Mouse (Mus musculus) frontal cortex, adult (tissue): Measurements from ENCODE around the gene Rab3c.

Experiments
- ATAC-seq: cut with Nextera tagmentation; 2 replicates; pipeline ENCODE4 v1.9.2; 2017; ENCODE audit warnings: mild to moderate bottlenecking, moderate library complexity, mixed read lengths; ENCODE audit not compliant: low TSS enrichment

The Rab3c gene

GRCm38 (mm10) chr13:110190039-110190438 lies 90.8 kb downstream of the Rab3c start:
- no peak for ATAC-seq

GRCm38 (mm10) chr13:110184963-110185685 lies 95.7 kb downstream of the Rab3c start:
- ATAC-seq: no peak

- ATAC-seq: peak; percentile 72
Observed at GRCm38 (mm10) chr13:110175651-110176050, 105.1 kb downstream of the Rab3c start.

- no peak for ATAC-seq
Observed at GRCm38 (mm10) chr13:110169669-110170068, 111.1 kb downstream of the Rab3c start.

- no peak for ATAC-seq
Observed at GRCm38 (mm10) chr13:110169152-110169551, 111.6 kb downstream of the Rab3c start.

- ATAC-seq: no peak
Observed at GRCm38 (mm10) chr13:110168570-110168969, 112.2 kb downstream of the Rab3c start.

- no peak for ATAC-seq
Observed at GRCm38 (mm10) chr13:110166622-110167330, 114.0 kb downstream of the Rab3c start.

GRCm38 (mm10) chr13:110159980-110160379 lies 120.8 kb downstream of the Rab3c start:
- ATAC-seq: no peak

- no peak for ATAC-seq
Observed at GRCm38 (mm10) chr13:110158588-110159519, 121.9 kb downstream of the Rab3c start.

- 0 out of 2 replicates have a peak, but pooled peaks have one; percentile 23 for ATAC-seq
Observed at GRCm38 (mm10) chr13:110145545-110145944, 135.3 kb downstream of the Rab3c start.

- no peak for ATAC-seq
Observed at GRCm38 (mm10) chr13:110145019-110145418, 135.8 kb downstream of the Rab3c start.

- peak; percentile 86 for ATAC-seq
Observed at GRCm38 (mm10) chr13:110139339-110139738, 141.5 kb downstream of the Rab3c start.

GRCm38 (mm10) chr13:110138644-110139043 lies 142.2 kb downstream of the Rab3c start:
- no peak for ATAC-seq

GRCm38 (mm10) chr13:110127613-110128258 lies 153.1 kb downstream of the Rab3c start:
- ATAC-seq: no peak

GRCm38 (mm10) chr13:110122825-110123224 lies 158.0 kb downstream of the Rab3c start:
- no peak for ATAC-seq

GRCm38 (mm10) chr13:110116892-110117291 lies 163.9 kb downstream of the Rab3c start:
- ATAC-seq: peak; percentile 75

- ATAC-seq: no peak
Observed at GRCm38 (mm10) chr13:110116316-110116715, 164.5 kb downstream of the Rab3c start.

GRCm38 (mm10) chr13:110114870-110115645 lies 165.7 kb downstream of the Rab3c start:
- no peak for ATAC-seq

- no peak for ATAC-seq
Observed at GRCm38 (mm10) chr13:110113711-110114110, 167.1 kb downstream of the Rab3c start.

GRCm38 (mm10) chr13:110097424-110098050 lies 183.3 kb downstream of the Rab3c start:
- peak; percentile 33; the same call in 1 of the 2 replicates for ATAC-seq
